Mouse (Mus musculus) cerebellum, adult 8-10 months (tissue): ENCODE results near the gene Smarcc2.
"Not testable (repeated sequence)": the region's sequence is repeated elsewhere in the genome, so short reads cannot be mapped to it uniquely, and the experiment has no call there.

Source experiments
- DNase-seq: peaks from one replicate; pipeline ENCODE4 v3.0.0; 2022

Gene Smarcc2

DNA sequence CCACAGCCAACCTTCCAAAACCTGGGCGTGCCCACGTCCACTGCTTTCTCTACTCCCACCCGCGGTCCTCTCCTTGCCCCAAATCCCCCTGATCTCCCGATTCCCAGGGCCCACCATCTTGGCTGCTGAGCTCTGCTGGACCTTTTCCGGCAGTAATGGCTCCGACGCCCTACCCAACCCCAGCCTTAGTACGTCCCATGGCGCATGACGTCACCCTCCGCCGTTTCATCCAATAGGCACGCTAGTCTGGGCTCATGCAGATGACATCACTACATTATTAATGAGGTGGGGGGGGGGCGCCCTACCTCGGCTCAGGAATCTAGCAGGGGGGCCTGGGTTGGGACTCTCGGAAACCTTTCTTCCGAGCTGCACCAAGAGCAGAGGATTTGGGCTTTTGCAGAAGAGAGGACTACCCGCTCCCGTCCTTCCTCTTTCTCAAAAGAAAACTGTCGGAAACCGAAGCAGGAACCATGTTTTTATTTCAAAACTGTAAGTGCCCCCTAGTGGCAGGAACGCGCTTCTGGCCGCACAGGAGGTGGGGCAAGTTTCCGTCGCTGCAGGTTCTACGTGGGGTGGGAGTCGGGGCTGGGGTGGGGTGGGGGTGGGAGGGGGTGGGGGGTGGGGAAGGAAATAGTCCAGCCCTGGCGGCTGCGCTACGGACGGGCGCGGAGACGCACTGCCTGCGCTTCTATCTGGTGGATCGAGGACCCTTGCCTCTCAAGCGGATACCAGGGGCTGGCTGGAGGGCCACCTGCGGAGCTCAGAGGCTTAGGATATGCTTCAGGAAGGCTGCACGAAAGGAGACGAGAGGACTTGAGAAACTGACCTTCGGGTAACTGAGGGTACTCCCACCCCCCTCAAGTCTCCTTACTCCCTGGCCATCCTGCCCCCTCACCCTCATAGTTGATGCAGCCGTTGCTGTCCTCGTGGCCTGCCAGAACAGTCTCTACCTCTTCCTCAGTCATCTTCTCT lies 34.9 kb downstream of the Smarcc2 start, which contains the start of gene Myl6:
Gene Myl6 (minus strand): TSS at position 451 of the 972 bp plus-strand sequence.
- peak; percentile 98 for DNase-seq

DNA sequence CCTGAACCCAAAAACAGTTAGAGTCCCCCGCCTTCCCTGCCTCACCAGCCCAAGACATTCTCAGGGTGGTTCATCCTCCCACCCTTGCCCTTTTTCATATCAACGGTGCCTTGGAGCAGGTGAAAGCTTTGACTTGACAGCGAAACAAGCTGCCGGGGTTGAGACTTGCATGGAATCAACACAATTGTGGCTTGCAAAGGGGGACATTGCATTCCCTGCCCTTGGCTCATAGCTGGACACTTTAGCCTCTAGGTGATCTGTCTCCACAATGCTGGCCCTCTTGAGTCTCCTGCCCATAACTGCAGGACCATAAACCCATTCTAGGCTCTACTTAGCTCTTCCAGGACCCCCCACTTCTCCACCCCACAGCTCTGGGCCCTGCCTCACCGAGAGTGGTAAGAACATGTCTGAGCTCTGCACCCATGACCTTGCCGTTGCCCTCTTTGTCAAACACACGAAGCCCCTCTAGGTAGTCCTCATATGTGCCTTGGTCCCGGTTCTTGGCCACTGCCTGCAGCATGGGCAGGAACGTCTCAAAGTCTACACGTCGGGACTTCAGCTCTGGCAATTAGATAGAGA lies 35.7 kb downstream of the Smarcc2 start:
- DNase-seq = no peak

DNA sequence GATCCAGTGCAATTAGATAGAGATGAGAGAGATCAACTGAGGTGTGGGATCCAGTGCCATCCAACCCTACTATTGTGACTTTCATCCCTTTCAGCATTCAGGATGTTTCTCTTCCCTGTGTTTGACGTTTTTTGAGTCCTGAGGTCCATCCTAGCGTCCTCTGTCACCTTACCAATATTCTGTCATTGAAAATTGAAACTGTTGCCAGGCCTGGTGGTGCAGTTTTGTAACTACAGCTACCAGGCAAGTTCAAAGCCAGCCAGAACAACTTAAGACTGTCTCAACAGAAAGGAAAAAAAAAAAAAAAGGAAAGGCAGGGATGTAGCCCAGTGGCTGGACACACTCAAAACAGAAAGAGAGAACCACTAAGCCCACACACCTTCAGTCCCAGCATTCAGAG lies 36.2 kb downstream of the Smarcc2 start:
- no peak for DNase-seq

DNA sequence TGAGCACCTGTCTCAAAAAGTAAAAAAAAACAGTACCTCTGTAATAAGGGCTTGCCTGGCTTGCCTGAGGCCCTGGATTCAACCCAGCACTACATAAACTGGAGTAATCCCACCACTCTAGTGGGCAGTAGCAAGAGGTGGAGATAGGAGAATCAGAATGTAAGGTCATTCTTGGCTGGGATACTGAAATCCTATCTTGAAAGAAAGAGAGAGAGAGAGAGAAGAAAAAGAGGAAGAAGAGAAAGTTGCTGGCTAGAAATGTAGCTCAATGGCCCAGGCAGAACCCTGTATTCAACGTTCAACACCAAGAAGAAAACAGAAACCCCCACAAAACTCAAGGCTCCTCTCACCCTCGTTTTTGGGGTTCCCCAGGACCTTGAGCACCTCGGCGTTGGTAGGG lies 36.9 kb downstream of the Smarcc2 start:
- no peak for DNase-seq

DNA sequence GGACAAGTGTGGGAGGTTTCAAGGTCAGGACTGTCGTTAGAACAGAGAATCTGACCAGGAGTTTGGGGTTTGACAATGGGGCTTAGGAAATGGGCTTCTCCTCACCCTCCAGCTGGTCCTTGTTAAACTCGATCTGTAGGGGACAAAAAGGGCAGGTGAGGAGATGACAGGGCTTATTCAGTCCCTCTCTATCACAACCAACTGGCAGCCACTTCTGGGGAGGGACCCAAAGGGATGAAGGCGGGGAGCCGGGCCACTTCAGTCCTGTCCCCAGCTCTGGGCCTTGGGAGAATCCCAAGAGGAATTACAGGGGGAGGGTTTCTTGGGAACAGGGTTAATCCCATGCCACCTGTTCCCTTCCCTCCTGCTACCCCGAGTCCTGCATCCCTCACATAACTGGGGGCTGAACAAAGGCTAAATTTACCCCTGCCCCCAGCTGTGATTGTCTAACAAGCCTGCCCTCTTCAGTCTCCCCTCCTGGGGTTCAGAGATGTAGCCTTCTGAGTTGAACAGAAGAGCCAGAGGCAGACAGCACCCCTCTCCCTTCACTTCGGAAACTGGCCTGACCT lies 37.5 kb downstream of the Smarcc2 start:
- no peak for DNase-seq

DNA sequence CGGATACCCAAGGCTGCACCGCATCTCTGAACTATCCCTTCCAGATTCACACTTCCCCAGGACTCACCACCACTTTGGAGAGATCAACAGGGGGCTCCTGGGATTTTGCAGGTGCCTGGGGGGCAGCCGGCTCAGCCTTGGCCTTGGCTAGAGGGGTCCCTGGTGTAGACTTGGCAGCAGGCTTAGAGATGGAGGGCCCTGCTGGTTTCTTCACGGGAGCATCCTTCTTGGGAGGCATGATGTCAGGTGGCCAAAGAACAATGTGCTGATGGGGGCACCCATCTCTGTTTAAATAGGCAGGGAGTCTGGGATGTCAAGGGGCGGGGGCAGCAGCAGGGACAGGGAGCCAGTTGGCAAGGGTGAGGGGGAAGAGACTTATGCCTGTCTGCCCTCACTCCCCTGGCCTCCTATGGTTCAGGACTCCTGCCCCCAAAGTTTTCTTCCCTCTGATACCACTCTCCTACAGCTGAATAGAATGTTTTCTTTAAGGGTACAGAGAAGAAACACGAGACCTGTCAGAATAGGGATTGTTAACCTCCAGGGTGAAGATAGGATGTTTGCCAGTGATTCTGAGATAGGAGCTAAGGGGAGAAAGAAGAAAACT lies 38.2 kb downstream of the Smarcc2 start:
- DNase-seq = no peak

DNA sequence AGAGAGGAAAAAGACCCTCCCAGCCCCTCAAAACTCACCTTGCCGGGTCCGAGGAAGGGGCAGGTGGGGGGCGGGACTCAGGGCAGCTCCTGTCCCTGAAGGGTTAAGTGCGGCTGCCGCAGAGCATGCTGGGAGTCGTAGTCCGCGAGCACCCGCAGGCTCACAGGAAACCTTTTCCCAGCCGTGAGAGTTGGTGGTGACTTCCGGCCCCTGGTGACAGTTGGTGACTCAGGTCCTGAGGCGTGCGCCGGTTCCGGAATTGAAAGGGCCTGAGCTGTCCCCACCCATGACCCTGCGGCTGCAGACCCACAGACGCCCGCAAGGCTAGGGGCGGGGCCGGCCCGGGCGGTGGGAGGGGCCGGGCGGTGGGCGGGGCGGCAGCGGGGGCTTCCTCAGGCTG lies 39.5 kb downstream of the Smarcc2 start, which contains the start of gene Myl6b:
Gene Myl6b (minus strand): TSS at position 96 of the 400 bp plus-strand sequence.
- peak; percentile 95 for DNase-seq

DNA sequence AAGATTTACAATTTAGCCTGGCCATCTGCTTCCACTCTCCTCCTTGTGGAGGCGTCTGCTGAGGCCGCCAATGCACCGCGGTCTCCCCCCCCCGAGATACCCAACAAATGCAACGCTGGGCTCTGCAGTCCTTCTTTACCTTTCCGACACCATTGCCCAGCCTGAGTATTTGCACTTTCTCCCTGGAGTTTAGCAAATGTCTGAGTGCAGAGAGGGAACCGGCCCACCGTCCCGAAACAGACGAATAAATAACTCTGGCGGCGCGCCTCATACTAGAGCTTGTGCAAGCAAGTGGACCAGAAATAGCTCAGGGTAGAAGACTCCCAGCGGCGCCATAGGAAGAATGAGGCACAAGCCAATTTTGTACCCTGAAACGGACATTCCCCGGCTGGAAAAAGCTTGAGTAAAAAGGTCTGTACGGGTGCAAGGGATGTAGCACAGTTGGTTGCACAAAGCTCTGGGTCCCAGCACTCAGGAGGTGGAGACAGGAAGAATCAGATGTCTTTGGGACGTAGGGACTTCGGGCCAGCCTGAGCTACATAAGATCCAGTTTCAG lies 40.1 kb downstream of the Smarcc2 start:
- DNase-seq = peak; percentile 70

DNA sequence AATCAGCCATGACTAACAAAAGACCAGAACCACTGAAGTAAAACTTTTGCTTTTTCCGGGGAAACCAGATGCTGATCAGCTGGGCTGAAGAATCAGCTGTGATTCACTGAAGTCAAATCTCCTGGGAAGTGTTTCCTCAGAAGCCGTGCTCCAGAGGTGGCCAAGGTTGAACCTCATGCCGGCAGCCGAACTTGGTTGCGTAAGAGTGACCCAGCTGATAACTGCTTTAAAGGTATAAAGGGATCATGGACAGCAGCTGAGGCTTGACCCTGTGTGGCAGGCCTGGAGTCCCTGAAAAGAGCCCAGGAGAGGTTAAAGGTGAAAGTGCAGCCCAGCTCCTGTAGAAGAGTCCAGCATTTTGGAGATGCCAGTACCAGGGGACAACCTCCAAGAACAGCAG lies 43.3 kb downstream of the Smarcc2 start:
- DNase-seq = no peak

DNA sequence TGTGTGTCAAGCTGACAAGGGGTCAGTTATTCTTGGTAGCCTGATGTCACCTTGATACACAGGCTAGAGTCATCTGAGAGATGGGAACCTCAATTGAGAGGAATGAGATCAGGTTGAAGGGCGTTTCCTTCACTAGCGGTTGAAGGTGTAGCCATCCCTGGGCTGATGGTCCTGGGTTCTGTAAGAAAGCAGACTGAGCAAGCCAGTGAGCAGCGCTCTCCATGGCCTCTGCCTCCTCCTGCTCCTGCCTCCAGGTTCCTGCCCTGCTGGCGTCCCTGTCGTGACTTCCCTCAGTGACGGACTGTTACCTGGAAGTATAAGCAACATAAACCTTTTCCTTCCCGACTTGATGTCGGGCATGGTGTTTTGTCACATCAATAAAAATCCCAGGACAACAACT lies 44.5 kb downstream of the Smarcc2 start:
- no peak for DNase-seq

DNA sequence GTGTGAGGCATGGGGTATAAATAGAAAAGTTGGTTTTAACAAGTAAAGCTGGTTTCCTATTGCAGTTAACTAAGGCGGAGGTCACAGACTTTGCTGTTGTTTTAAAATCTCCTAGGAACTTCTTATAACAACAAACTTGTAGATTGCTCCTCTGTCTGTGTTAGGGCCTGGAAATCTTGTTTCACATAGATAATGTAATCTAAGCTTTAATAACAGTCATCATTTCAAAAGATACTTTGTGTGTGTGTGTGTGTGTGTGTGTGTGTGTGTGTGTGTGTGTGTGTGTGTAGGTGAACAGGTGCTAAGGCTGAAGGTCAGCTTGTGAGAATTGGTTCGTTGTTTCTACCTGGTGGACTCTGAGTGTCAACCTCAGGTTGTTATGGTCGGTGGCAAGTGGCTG lies 45.0 kb downstream of the Smarcc2 start:
- DNase-seq = no peak

DNA sequence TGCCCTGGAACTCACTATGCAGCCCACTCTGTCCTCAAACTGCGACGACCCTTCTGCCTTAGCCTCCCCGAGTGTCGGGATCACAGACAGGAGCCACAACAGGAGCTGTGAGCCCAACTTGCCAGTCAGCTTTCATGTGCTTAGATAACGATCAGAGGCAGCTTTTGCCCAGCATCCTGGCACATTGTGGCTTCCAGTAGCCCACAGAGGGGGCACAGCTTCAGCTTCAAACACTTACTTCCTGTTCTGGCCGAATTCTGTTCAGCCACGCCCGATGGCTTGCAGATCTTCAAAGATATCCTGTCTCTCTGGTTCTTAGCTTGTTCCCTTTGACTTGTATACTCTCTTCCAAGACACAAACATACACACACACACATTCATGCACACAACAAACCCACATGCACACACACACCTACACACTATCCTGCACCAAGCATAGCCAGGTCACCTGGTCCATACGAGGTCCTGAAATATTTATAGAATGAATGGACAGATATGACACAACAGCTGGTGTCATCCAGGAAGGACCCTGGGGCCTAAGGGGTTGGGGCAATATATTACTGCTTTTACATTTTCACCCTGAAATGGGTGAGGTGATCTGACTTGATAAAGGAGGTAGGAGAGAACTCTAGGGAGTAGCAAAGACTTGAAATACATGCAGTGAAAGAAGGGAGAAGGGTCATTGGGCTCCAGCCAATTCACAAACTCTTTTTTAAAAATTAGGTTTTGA lies 45.8 kb downstream of the Smarcc2 start:
- no peak for DNase-seq

DNA sequence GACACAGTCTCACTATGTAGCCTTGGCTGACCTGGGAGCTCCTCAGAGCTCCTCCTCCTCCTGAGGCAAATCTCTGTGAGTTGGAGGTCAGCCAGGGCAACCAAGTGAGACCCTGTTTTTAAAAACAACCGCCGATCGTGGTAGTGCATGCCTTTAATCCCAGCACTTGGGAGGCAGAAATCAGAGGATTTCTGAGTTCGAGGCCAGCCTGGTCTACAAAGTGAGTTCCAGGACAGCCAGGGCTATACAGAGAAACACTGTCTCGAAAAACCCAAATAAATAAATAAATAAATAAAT lies 46.3 kb downstream of the Smarcc2 start:
- not testable (repeated sequence) for DNase-seq

DNA sequence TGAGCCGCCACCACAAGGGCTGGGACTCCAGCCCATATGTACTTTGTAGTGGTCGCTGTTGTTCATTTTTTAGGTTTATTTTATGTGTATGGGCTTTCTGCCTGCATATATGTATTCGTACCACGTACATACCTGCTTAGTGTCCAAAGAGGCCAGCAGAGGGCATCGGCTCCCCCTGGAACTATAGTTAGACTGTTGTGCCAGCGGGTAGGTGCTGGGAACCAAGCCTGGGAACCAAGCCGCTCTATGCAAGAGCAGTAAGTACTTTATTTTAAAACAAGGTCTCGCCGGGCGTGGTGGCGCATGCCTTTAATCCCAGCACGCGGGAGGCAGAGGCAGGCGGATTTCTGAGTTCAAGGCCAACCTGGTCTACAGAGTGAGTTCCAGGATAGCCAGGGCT lies 46.9 kb downstream of the Smarcc2 start:
- no peak for DNase-seq

DNA sequence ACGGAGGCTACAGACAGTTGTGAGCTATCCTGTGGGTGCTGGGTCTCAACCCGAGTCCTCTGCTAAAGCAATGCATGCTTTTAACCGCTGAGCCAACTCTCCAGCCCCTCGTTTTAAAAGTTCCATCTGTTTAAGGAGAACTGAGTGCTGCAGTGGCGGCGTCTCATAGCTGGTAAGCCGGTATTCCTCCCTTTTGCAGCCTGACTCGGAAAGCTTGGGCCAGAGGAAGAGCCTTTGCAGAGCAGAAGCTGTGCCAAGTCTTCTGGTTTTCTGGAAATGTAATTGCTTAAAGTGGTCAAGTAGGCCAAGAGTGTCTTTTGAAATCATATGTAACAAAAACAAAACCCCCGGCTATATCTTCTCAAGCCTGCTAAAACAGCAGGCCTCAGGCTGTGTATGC lies 49.2 kb downstream of the Smarcc2 start:
- DNase-seq = no peak

DNA sequence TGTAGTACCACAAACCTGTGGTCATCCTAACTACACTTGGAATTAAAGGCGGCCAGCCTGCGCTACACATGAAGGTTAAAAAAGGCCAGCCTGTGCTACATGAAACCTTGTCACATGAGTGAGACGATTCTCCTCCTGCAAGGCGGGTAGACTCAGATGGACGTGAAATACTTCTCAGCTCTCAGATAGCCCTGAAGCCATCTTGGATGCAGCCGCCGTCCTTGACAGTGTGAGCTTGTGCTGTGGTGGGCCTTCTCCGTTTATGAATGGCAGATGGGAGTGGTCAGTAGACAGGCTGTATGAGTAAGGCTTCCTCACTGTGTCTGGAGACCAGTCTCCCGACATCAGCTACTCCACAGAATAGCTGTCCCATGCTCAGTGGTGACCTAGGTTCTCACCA lies 50.2 kb downstream of the Smarcc2 start:
- no peak for DNase-seq

DNA sequence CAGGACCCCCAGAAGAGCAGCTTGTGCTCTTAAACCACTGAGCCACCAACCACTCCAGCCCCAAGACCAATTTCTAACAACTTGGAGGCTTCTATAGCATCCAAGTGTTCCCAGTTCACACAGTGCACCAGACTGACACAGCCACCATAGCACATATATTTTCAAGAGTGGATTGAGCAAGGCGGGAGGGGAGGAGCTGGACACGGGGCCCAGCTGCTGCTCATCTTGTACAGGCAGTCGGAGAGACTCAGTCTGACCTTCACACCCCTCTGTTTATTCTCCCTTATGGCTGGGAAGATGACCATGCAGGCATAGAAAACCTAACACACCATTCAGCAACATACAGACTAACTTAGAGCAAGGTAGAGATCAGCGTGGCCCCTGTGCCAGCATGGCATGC lies 50.8 kb downstream of the Smarcc2 start:
- no peak for DNase-seq

DNA sequence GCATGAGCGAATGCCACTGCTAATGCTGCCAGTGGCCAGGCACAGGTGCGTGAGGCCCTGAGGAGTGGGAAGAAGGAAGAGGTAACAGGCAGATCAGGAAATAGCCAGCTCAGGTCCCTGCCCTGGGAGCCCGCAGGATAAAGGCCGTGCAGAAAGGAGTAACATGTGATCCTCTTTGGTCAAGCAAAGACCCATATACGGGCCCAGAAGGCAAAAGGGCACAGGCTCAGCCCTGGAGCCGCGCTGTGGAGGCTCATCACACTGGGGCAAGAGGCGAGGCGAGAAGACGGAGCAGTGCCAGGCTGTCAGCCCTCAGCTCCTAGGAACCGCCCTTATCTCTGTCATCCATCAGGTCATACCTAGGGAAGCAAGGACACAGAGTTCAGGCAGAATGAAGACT lies 51.3 kb downstream of the Smarcc2 start:
- no peak for DNase-seq

DNA sequence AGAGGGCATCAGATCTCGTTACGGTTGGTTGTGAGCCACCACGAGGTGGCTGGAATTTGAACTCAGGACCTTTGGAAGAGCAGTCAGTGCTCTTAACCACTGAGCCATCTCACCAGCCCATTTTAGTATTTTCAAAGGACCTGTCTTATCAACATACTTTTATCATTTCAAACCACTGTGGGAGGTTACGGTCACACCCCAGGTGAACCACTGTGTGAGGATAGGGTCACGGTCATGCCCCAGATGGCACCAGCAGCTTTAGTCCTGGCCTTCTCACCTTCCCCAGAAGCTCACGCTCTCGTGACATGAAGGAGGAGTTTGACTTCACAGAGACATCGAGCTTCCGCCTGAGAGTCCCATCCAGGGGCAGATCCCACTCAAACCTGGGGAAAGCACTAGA lies 52.1 kb downstream of the Smarcc2 start:
- no peak for DNase-seq

DNA sequence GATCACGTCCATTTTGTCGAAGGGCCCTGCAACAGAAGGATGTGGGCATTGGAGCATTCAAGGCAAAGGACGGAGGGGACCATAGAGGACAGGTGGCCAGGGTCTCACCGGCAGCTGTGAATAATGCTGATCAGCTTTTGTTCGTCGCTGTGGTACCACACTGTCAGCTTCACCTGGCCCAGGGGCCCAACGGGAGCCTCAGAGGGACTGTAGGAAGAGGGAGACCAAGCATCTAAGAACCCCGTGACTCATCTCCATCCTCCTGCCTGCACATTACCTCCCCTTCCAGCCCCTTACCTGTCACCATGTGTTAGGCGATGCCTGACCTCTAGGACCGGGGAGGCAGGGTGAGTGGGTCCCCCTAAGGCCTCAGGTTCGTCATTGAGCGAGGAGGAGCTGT lies 52.7 kb downstream of the Smarcc2 start:
- no peak for DNase-seq

DNA sequence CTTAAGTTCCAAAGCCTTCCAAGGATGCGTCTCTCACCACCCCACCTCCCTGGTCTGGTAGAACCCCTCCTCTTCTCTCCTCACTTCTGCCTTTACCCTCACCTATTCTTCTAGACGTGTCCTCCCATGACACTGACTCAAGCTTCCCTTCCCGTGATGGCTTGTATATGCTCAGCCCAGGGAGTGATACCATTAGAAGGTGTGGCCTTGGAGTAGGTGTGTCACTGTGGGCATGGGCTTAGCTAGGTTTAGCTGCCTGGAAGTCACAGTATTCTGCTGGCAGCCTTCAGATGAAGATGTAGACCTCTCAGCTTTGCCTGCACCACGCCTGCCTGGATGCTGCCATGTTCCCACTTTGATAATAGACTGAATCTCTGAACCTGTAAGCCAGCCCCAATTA lies 56.0 kb downstream of the Smarcc2 start:
- DNase-seq = no peak

DNA sequence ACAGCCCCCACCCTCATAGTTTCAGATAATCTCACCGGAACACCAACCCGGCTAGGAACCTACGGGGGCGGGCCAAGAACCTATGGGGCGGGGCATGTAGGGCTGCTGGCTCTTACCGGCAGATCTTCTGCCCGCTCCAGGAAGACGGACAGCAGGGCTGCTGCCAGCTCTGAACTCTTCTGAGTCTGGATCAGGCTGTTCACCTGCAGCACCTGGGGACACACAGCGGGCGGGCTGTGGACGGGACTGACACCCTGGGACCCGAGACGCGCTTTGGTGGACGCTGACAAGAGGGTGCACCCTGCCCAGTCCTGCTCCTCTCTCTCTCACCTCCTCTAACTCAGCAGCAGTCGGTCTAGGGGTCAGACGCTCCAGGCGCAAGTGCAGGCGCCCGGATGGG lies 57.0 kb downstream of the Smarcc2 start:
- no peak for DNase-seq

DNA sequence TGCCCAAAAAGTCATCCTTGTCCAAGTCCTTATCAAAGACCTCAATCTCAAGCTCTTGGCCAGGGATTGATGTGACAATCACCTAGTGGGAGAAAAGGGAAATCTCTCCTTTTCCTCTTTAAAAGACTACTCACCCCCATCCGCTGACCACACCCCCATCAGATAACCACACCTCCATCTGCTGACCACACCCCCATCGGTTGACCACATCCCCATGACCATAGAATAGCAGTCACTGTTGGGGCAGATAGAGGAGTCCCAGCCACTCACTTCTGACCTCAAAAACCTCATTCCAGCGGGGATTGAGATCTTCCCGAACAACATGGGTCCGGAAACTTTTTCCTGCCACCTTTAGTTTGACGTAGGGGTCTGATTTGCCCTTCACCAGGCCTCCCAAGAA lies 57.6 kb downstream of the Smarcc2 start:
- DNase-seq = no peak
